Mouse (Mus musculus) neural tube, embryonic 15.5 days (tissue): Measurements from ENCODE around the gene Phf21a. TPM values are rescaled to one million over a fixed set of nuclear protein-coding genes. Genes with fewer than 3 reads are reported as not detected.

Experiments used
- ATAC-seq: fragments of 200-750 bp; cut with Nextera tagmentation; 2 replicates; pipeline ENCODE4 v1.8.0; 2017; ENCODE audit warnings: mild to moderate bottlenecking, moderate TSS enrichment, moderate library complexity; ENCODE audit not compliant: low FRiP score
- H3K27ac ChIP-seq: fragments of 300-500 bp; sonication (generic); replicated peaks from 2 replicates; pipeline ENCODE4 v1.5.1; 2015; ENCODE audit warnings: mild to moderate bottlenecking, inconsistent platforms
- H3K27me3 ChIP-seq: fragments of 300-500 bp; sonication (generic); replicated peaks from 2 replicates; pipeline ENCODE4 v1.6.1; 2015; ENCODE audit warnings: inconsistent platforms
- H3K36me3 ChIP-seq: fragments of 300-500 bp; sonication (generic); 2 replicates; pipeline ENCODE4 v1.6.1; 2015; ENCODE audit warnings: inconsistent platforms
- H3K4me1 ChIP-seq: fragments of 300-500 bp; sonication (generic); 2 replicates; pipeline ENCODE4 v1.6.1; 2015; ENCODE audit warnings: inconsistent platforms
- H3K4me2 ChIP-seq: fragments of 300-500 bp; sonication (generic); 2 replicates; pipeline ENCODE4 v1.6.1; 2015; ENCODE audit warnings: inconsistent platforms, mild to moderate bottlenecking, moderate library complexity
- H3K4me3 ChIP-seq: fragments of 300-500 bp; sonication (generic); replicated peaks from 2 replicates; pipeline ENCODE4 v1.5.1; 2015; ENCODE audit warnings: mild to moderate bottlenecking, inconsistent platforms
- H3K9ac ChIP-seq: fragments of 300-500 bp; sonication (generic); replicated peaks from 2 replicates; pipeline ENCODE4 v1.6.1; 2015; ENCODE audit warnings: mild to moderate bottlenecking, inconsistent platforms
- H3K9me3 ChIP-seq: fragments of 300-500 bp; sonication (generic); replicated peaks from 2 replicates; pipeline ENCODE4 v1.6.1; 2016; ENCODE audit warnings: inconsistent platforms
- WGBS: fragments of 180-500 bp; shearing (Covaris S2); methylation state at CpG from one replicate; pipeline ENCODE4 v1.1.7; 2015; ENCODE audit warnings: mixed read lengths; 5-methylcytosine and 5-hydroxymethylcytosine counted together
- polyA plus RNA-seq: library from polyadenylated mRNA; unstranded; fragments of >200 nt; fragmentation: Nextera tagmentation; extraction: Ambion mirVana; gene quantifications from 2 replicates; pipeline ENCODE4 v1.2.1, GENCODE M21; 2015

Gene Phf21a
- polyA plus RNA-seq, 1 experiment from 2014 or later = 27.8 TPM

GRCm38 (mm10) chr2:92240816-92241215 is 147.9 kb downstream of the Phf21a start:
- H3K4me1 ChIP-seq = no peaks in the 10 kb centered on the region
- no peak overlapping the region for H3K27ac ChIP-seq
- ATAC-seq = no peak
- 99% methylated on average over 2 of the region's 2 CpGs for WGBS
- H3K4me2 ChIP-seq = no peak overlapping the region
- no peak overlapping the region for H3K4me3 ChIP-seq
- H3K27me3 ChIP-seq = no peaks in the 10 kb centered on the region
- H3K36me3 ChIP-seq = peaks cover 8% of the 10 kb centered on the region
- H3K9me3 ChIP-seq = no peaks in the 10 kb centered on the region
- no peak overlapping the region for H3K9ac ChIP-seq

- 91% methylated on average over 3 of the region's 3 CpGs for WGBS
- ATAC-seq = no peak
- Histone ChIP-seq H3K9ac (no peak overlapping the region), H3K27me3 (no peaks in the 10 kb centered on the region), H3K27ac (no peak overlapping the region), H3K4me1 (no peaks in the 10 kb centered on the region), H3K4me3 (no peak overlapping the region), H3K4me2 (no peak overlapping the region), H3K36me3 (peaks cover 3% of the 10 kb centered on the region), H3K9me3 (no peaks in the 10 kb centered on the region)
Observed at GRCm38 (mm10) chr2:92241317-92241716, 148.4 kb downstream of the Phf21a start.

DNA sequence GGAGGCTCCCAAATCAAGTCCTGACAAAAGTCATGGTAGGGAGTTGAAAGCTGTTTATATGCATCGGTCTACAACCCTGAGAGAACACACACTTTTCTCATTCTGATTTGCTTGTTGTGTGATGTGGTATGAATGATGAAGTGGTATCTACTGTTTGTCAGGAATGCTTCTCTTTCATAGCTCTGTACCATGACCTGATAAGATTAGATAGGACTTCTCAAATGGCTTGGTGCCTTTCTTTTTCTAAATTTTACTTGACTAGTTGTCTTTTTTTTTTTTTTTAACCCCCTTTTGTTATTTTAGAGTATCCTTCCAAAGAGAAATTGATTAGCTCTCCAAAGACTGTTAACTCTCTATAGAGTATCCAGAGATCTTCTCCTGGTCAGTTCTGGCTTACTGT is 153.2 kb downstream of the Phf21a start:
- Histone ChIP-seq H3K27ac (no peak overlapping the region), H3K4me1 (no peaks in the 10 kb centered on the region), H3K4me3 (no peak overlapping the region), H3K9me3 (no peaks in the 10 kb centered on the region), H3K27me3 (no peaks in the 10 kb centered on the region), H3K36me3 (peaks cover 10% of the 10 kb centered on the region), H3K9ac (no peak overlapping the region), H3K4me2 (no peak overlapping the region)
- 95% methylated on average over 1 of the region's 1 CpGs for whole genome bisulfite sequencing
- no peak for ATAC-seq

DNA sequence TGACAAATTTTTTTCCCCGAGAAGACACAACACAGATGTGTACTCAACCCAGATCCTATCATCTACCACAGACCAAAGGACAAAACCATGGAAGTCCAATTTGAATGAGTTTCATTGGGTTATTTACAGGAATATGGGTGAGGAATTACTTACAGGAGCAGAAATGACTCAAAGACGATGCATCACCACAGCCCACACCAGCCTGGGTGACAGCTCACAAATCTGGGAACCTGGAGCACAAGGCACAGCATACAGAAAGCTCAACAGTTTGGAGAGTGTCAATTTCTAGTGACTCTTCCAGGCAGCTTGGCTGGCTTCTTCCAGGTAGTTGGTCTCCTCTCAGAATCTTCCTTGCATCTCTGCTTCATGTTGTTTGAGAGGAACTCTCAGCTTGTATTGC is 154.8 kb downstream of the Phf21a start:
- WGBS = 98% methylated on average over 2 of the region's 2 CpGs

DNA sequence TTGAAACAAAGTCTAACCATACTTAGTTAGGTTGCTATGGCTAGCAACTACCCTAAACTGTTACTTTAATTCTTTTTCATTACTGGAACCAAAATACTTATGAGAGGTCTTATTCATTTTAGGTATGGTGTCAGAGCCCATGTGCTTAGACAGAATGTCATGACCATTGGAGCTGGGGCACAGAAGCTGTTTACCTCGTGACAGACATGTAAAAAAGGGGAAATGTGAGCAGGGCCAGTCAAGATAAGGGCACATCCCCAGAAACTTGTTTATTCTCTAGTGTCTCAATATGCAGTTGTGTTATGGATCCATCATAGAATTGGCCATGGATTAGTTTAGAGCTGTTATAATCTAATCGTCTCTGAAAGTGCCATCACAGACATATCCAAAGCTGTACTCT is 157.6 kb downstream of the Phf21a start:
- Histone ChIP-seq H3K27ac (no peak overlapping the region), H3K9me3 (no peaks in the 10 kb centered on the region), H3K4me3 (no peak overlapping the region), H3K4me1 (peaks cover 7% of the 10 kb centered on the region), H3K9ac (no peak overlapping the region), H3K36me3 (peaks cover 10% of the 10 kb centered on the region), H3K27me3 (no peaks in the 10 kb centered on the region), H3K4me2 (no peak overlapping the region)
- no peak for ATAC-seq
- WGBS = 99% methylated on average over 2 of the region's 2 CpGs

More for the DNA sequence above, 154.8 kb downstream of the Phf21a start:
- Histone ChIP-seq H3K9ac (no peak overlapping the region), H3K4me3 (no peak overlapping the region), H3K27me3 (no peaks in the 10 kb centered on the region), H3K4me2 (no peak overlapping the region), H3K4me1 (no peaks in the 10 kb centered on the region), H3K27ac (no peak overlapping the region), H3K9me3 (no peaks in the 10 kb centered on the region), H3K36me3 (peaks cover 10% of the 10 kb centered on the region)
- ATAC-seq = no peak

DNA sequence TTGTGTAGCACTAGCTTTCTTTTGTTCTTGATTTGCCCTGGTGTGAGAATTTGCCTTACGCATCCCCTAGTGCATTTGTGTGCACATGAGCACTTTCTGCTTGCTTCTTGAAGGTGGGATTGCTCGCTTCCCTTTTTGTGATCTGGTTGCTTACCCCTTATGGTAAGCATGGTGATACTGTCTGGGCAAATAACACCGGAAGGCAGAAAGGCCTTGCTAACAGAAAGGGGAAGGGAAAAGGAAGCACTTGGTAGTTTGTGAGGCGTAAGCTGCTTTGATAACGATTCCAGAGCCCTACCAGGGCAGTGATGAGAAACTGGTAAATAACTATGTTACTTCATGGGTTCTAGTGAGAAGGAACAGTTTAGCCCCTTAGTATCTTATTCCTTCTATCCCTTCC is 160.9 kb downstream of the Phf21a start:
- peaks cover 7% of the 10 kb centered on the region for H3K4me1 ChIP-seq
- H3K27ac ChIP-seq = no peak overlapping the region
- H3K9ac ChIP-seq = no peak overlapping the region
- no peaks in the 10 kb centered on the region for H3K27me3 ChIP-seq
- H3K9me3 ChIP-seq = no peaks in the 10 kb centered on the region
- H3K4me2 ChIP-seq = no peak overlapping the region
- no peak overlapping the region for H3K4me3 ChIP-seq
- peaks cover 3% of the 10 kb centered on the region; the same call in 1 of the 2 replicates for H3K36me3 ChIP-seq
- no peak for ATAC-seq
- WGBS = 88% methylated on average over 5 of the region's 5 CpGs

DNA sequence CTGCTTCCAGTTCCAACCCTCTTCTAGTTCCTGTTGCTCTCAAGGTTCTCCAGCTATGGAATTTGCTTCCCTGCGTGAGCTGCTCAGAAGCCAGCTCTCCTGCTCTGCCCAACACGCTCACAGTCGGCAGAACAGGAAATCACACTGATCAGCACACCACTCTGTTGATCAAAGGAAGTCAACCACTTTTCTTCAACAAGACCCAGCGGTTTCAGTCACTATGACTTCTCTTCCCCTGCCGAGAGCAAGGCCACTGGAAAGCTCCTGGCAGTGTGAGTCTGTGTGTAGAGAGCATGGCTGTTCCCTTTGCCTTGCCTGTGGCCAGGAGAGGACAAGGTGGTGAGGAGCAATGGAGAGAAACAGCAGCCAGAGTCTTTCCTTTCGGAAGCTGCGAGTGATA is 163.2 kb downstream of the Phf21a start:
- Histone ChIP-seq H3K9ac (no peak overlapping the region), H3K4me3 (no peak overlapping the region), H3K27me3 (no peaks in the 10 kb centered on the region), H3K4me1 (peaks cover 7% of the 10 kb centered on the region), H3K4me2 (no peak overlapping the region), H3K9me3 (no peaks in the 10 kb centered on the region), H3K36me3 (peaks cover 3% of the 10 kb centered on the region; the same call in 1 of the 2 replicates), H3K27ac (no peak overlapping the region)
- ATAC-seq = no peak
- 78% methylated on average over 7 of the region's 7 CpGs for WGBS

GRCm38 (mm10) chr2:92257372-92257956 is 164.5 kb downstream of the Phf21a start:
- Histone ChIP-seq H3K27me3 (no peaks in the 10 kb centered on the region), H3K9ac (no peak overlapping the region), H3K4me2 (no peak overlapping the region), H3K36me3 (peaks cover 3% of the 10 kb centered on the region; the same call in 1 of the 2 replicates), H3K9me3 (no peaks in the 10 kb centered on the region), H3K27ac (no peak overlapping the region), H3K4me1 (peaks cover 7% of the 10 kb centered on the region), H3K4me3 (no peak overlapping the region)
- ATAC-seq = no peak
- WGBS = 56% methylated on average over 4 of the region's 4 CpGs

- Histone ChIP-seq H3K4me1 (peaks cover 2% of the 10 kb centered on the region; the same call in 1 of the 2 replicates), H3K36me3 (peaks cover 3% of the 10 kb centered on the region; the same call in 1 of the 2 replicates), H3K9me3 (no peaks in the 10 kb centered on the region), H3K27ac (no peak overlapping the region), H3K9ac (no peak overlapping the region), H3K4me3 (no peak overlapping the region), H3K27me3 (no peaks in the 10 kb centered on the region), H3K4me2 (no peak overlapping the region)
- 88% methylated on average over 2 of the region's 2 CpGs for WGBS
- ATAC-seq = no peak
Observed at GRCm38 (mm10) chr2:92259924-92260323, 167.0 kb downstream of the Phf21a start.

- 78% methylated on average over 9 of the region's 9 CpGs for WGBS
- no peak overlapping the region for H3K4me2 ChIP-seq
- H3K27me3 ChIP-seq = no peaks in the 10 kb centered on the region
- no peak for ATAC-seq
- no peak overlapping the region for H3K27ac ChIP-seq
- no peaks in the 10 kb centered on the region for H3K9me3 ChIP-seq
- peaks cover 5% of the 10 kb centered on the region; the same call in 1 of the 2 replicates for H3K36me3 ChIP-seq
- H3K4me1 ChIP-seq = no peaks in the 10 kb centered on the region
- no peak overlapping the region for H3K9ac ChIP-seq
- no peak overlapping the region for H3K4me3 ChIP-seq
Observed at GRCm38 (mm10) chr2:92266100-92266617, 173.2 kb downstream of the Phf21a start.

GRCm38 (mm10) chr2:92269227-92269626 is 176.3 kb downstream of the Phf21a start:
- Histone ChIP-seq H3K36me3 (peaks cover 5% of the 10 kb centered on the region; the same call in 1 of the 2 replicates), H3K4me1 (0 out of 2 replicates have a peak, but pooled peaks cover 3% of the 10 kb centered on the region), H3K4me3 (no peak overlapping the region), H3K4me2 (no peak overlapping the region), H3K9me3 (no peaks in the 10 kb centered on the region), H3K9ac (no peak overlapping the region), H3K27ac (no peak overlapping the region), H3K27me3 (no peaks in the 10 kb centered on the region)
- no peak for ATAC-seq
- 92% methylated on average over 5 of the region's 5 CpGs for WGBS

DNA sequence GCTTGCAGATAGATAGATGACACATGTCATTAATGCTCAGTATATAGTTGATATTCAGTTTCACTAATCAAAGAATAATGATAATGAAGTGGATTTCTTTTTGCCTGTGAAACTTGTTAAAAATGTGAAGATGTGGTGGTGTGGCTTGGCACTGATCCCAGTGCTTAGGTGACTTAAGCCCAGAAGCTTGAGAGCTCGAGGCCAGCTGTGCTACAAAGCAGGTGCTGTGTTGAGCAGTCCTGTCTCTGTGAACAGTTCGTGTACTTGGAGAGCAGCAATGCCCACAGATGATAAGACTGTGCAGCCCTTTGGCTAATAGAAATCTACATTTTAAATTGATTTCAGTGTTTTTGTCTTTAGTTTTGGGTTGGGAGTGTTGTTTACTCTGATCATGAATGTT is 179.6 kb downstream of the Phf21a start:
- H3K9me3 ChIP-seq = no peaks in the 10 kb centered on the region
- H3K27ac ChIP-seq = 0 out of 2 replicates have a peak overlapping the region, but pooled peaks have one; percentile 18
- H3K4me1 ChIP-seq = 0 out of 2 replicates have a peak, but pooled peaks cover 3% of the 10 kb centered on the region
- no peak overlapping the region for H3K9ac ChIP-seq
- no peak for ATAC-seq
- WGBS = 57% methylated on average over 2 of the region's 2 CpGs
- no peak overlapping the region for H3K4me2 ChIP-seq
- H3K36me3 ChIP-seq = peaks cover 5% of the 10 kb centered on the region; the same call in 1 of the 2 replicates
- H3K4me3 ChIP-seq = no peak overlapping the region
- H3K27me3 ChIP-seq = no peaks in the 10 kb centered on the region
